Comparison of ENCODE assay signal across 8 mouse cellular contexts in the genomic region with DNA sequence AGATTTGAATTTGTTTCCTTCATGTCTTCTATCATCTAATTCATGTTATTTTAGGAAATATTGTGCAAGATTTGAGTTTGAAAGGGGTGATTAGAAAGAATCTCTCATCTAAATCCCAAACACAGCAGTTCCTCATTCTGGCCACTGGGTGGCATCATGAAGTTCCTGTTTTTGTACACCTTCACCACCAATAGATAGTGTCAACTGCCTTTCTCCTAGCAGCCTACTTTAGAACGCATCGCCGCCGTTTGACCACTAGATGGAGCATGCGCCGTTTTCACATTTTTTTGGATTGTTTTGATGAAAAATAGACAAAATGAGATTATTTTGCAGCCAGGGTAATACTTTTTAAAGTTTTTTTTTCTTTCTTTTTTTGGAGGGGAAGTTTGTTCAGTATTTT.
DNase-seq lines count a peak whose midpoint lies in the region; ATAC-seq and TF ChIP-seq lines count a peak whose summit lies in the region.

No protein-coding gene starts in this region.

- intact Hi-C loops in gastrocnemius, adult 2 months (cut with DNase I): no loop called here

- H3K27ac ChIP-seq in gastrocnemius, adult 2 months: no peak overlapping the region
- H3K27ac ChIP-seq in limb, embryonic 14.5 days (replicated peaks; ENCODE audit: low read depth, low read length): no peak overlapping the region

- no peak overlapping the region for H3K4me3 ChIP-seq in gastrocnemius, adult 2 months
- H3K4me3 ChIP-seq in limb, embryonic 14.5 days (replicated peaks; ENCODE audit: low read length): no peak overlapping the region

- no peaks in the 10 kb centered on the region for H3K27me3 ChIP-seq in limb, embryonic 14.5 days (ENCODE audit: control insufficient read depth, insufficient read depth, low read length)

- WGBS in limb, embryonic 14.5 days: 0% methylated on average over 6 of the region's 6 CpGs

- H3K4me2 ChIP-seq in limb, embryonic 14.5 days (replicated peaks; ENCODE audit: low read depth, low read length, severe bottlenecking): no peak overlapping the region

- no peaks in the 10 kb centered on the region for H3K4me1 ChIP-seq in limb, embryonic 14.5 days (ENCODE audit: control insufficient read depth, insufficient read depth, low read length)

- no peak for TF ChIP-seq POLR2A in limb, embryonic 14.5 days (IDR thresholded peaks at IDR 0.05; ENCODE audit: borderline replicate concordance, extremely low read depth, insufficient read depth, insufficient read length)

- H3K9ac ChIP-seq in limb, embryonic 14.5 days (ENCODE audit: low read depth, low read length, severe bottlenecking): no peak overlapping the region

- no peaks in the 10 kb centered on the region for H3K9me3 ChIP-seq in limb, embryonic 14.5 days (ENCODE audit: control insufficient read depth, low read length)

- peak; percentile 90 for TF ChIP-seq CTCF in gastrocnemius, adult 2 months (IDR thresholded peaks at IDR 0.05)

- DNase-seq in urinary bladder, postnatal 14 days (ENCODE audit: low spot score): peak; percentile 55
- DNase-seq in urinary bladder, postnatal 10 days (ENCODE audit: low spot score): no peak
- DNase-seq in cerebellum, postnatal 36 days: peak; percentile 32 to 61
- peak; percentile 53 for DNase-seq in gastrocnemius, adult 2 months
- peak; percentile 43 to 69 for DNase-seq in kidney, adult 8-10 months
- DNase-seq in limb, embryonic 14.5 days (ENCODE audit: low spot score): peak; percentile 71
- peak; percentile 88 for DNase-seq in naive thymus-derived CD4-positive, alpha-beta T cell, adult 2 months (ENCODE audit: low read depth)
- peak; percentile 45 to 77 for DNase-seq in spleen, postnatal 4 days (ENCODE audit: low spot score in 2 of 2)

- no peak for ATAC-seq in limb, embryonic 14.5 days (ENCODE audit: low FRiP score, low read depth)

- H3K36me3 ChIP-seq in limb, embryonic 14.5 days (ENCODE audit: control insufficient read depth, insufficient read depth, low read length): no peaks in the 10 kb centered on the region
